Mouse (Mus musculus): ENCODE data around the gene Slc35e2.
"Not testable (repeated sequence)": the region's sequence is repeated elsewhere in the genome, so short reads cannot be mapped to it uniquely, and the experiment has no call there.

Slc35e2 gene

GRCm38 (mm10) chr4:155601091-155601996, at the start of gene Slc35e2:
Slc35e2 (plus strand) TSS chr4:155601416.
- peak; percentile 98 for DNase-seq (ENCODE audit: inconsistent ontology term)

- no peak for DNase-seq (ENCODE audit: inconsistent ontology term)
These were observed 48.2 kb upstream of the Slc35e2 start for GRCm38 (mm10) chr4:155552917-155553532.

GRCm38 (mm10) chr4:155554880-155555279, 46.3 kb upstream of the Slc35e2 start:
- DNase-seq (ENCODE audit: inconsistent ontology term), result no peak

- DNase-seq (ENCODE audit: inconsistent ontology term), result no peak
These were observed 45.8 kb upstream of the Slc35e2 start for GRCm38 (mm10) chr4:155555464-155555863.

GRCm38 (mm10) chr4:155559454-155559853, 41.8 kb upstream of the Slc35e2 start:
- no peak for DNase-seq (ENCODE audit: inconsistent ontology term)

- DNase-seq (ENCODE audit: inconsistent ontology term), result no peak
These were observed 40.3 kb upstream of the Slc35e2 start for GRCm38 (mm10) chr4:155560932-155561331.

- peak; percentile 15 for DNase-seq (ENCODE audit: inconsistent ontology term)
These were observed 39.4 kb upstream of the Slc35e2 start, which contains the start of gene Nadk for GRCm38 (mm10) chr4:155561661-155562442. Nadk (plus strand) TSS chr4:155562378.

- peak; percentile 81 for DNase-seq (ENCODE audit: inconsistent ontology term)
These were observed 38.4 kb upstream of the Slc35e2 start for GRCm38 (mm10) chr4:155562725-155563399.

- DNase-seq (ENCODE audit: inconsistent ontology term), result peak; percentile 100
These were observed 37.6 kb upstream of the Slc35e2 start for GRCm38 (mm10) chr4:155563400-155564231.

GRCm38 (mm10) chr4:155564315-155565069, 36.7 kb upstream of the Slc35e2 start:
- DNase-seq (ENCODE audit: inconsistent ontology term), result no peak

- DNase-seq (ENCODE audit: inconsistent ontology term), result no peak
These were observed 34.7 kb upstream of the Slc35e2 start for GRCm38 (mm10) chr4:155566555-155566954.

- DNase-seq (ENCODE audit: inconsistent ontology term), result peak; percentile 37
These were observed 33.0 kb upstream of the Slc35e2 start for GRCm38 (mm10) chr4:155568170-155568569.

GRCm38 (mm10) chr4:155568632-155569370, 32.4 kb upstream of the Slc35e2 start:
- DNase-seq (ENCODE audit: inconsistent ontology term), result no peak

- DNase-seq (ENCODE audit: inconsistent ontology term), result no peak
These were observed 31.4 kb upstream of the Slc35e2 start for GRCm38 (mm10) chr4:155569818-155570217.

GRCm38 (mm10) chr4:155570315-155570714, 30.9 kb upstream of the Slc35e2 start:
- not testable (repeated sequence) for DNase-seq (ENCODE audit: inconsistent ontology term)

GRCm38 (mm10) chr4:155571442-155571841, 29.8 kb upstream of the Slc35e2 start:
- DNase-seq (ENCODE audit: inconsistent ontology term), result no peak

GRCm38 (mm10) chr4:155573155-155573554, 28.1 kb upstream of the Slc35e2 start:
- DNase-seq (ENCODE audit: inconsistent ontology term), result no peak

- DNase-seq (ENCODE audit: inconsistent ontology term), result no peak
These were observed 27.3 kb upstream of the Slc35e2 start for GRCm38 (mm10) chr4:155573876-155574275.

GRCm38 (mm10) chr4:155574931-155575330, 26.3 kb upstream of the Slc35e2 start:
- no peak for DNase-seq (ENCODE audit: inconsistent ontology term)

Data from Muller cell, postnatal 12 days (primary cell).